Mouse (Mus musculus) left cerebral cortex, adult 8-10 months (tissue): Measurements from ENCODE around the gene Ccdc137. TPM values are rescaled to one million over a fixed set of nuclear protein-coding genes. Genes with fewer than 3 reads are reported as not detected.

Source experiments
- DNase-seq, 2 experiments: peaks; one replicate each; pipeline ENCODE4 v3.0.0; 2022; ENCODE audit warnings: low spot score in 2 of 2
- total RNA-seq, 4 experiments: library from RNA; stranded (reverse); gene quantifications; 2 replicates each; pipeline ENCODE4 v1.2.4; 2022

Gene Ccdc137
- total RNA-seq, 4 experiments from 2014 or later = 16.8 to 25.8 (median 22.1) TPM

- no peak for DNase-seq
Measured at GRCm38 (mm10) chr11:120458847-120459597, 1.1 kb downstream of the Ccdc137 start.

- no peak for DNase-seq
Measured at GRCm38 (mm10) chr11:120463536-120463935, 5.6 kb downstream of the Ccdc137 start.

GRCm38 (mm10) chr11:120464365-120464764 is 6.5 kb downstream of the Ccdc137 start:
- DNase-seq = no peak

- no peak for DNase-seq
Measured at GRCm38 (mm10) chr11:120465521-120465920, 7.6 kb downstream of the Ccdc137 start.

- peak; percentile 81 to 96 for DNase-seq
Measured at GRCm38 (mm10) chr11:120467051-120467735, 9.3 kb downstream of the Ccdc137 start, which contains the start of gene Arl16. TSS of gene Arl16 (minus strand) at chr11:120467607.

GRCm38 (mm10) chr11:120467736-120468092 is 9.8 kb downstream of the Ccdc137 start:
- DNase-seq = no peak

GRCm38 (mm10) chr11:120472052-120472451 is 14.1 kb downstream of the Ccdc137 start:
- no peak for DNase-seq

GRCm38 (mm10) chr11:120483448-120483934 is 25.6 kb downstream of the Ccdc137 start:
- DNase-seq = no peak

- DNase-seq = peak; percentile 83 to 85
Measured at GRCm38 (mm10) chr11:120484265-120484981, 26.5 kb downstream of the Ccdc137 start, which contains the start of gene Mrpl12. TSS of gene Mrpl12 (plus strand) at chr11:120484613.

- DNase-seq = no peak
Measured at GRCm38 (mm10) chr11:120485251-120485650, 27.3 kb downstream of the Ccdc137 start.

GRCm38 (mm10) chr11:120488516-120488915 is 30.6 kb downstream of the Ccdc137 start:
- DNase-seq = no peak

GRCm38 (mm10) chr11:120489054-120489761 is 31.3 kb downstream of the Ccdc137 start:
- DNase-seq = peak in 1 of 2 experiments; percentile 33

- no peak for DNase-seq
Measured at GRCm38 (mm10) chr11:120490291-120491046, 32.6 kb downstream of the Ccdc137 start.

GRCm38 (mm10) chr11:120491317-120492023 is 33.6 kb downstream of the Ccdc137 start, which contains the start of gene Slc25a10:
TSS of gene Slc25a10 (plus strand) at chr11:120491840.
- peak; percentile 68 to 87 for DNase-seq

GRCm38 (mm10) chr11:120492024-120492877 is 34.3 kb downstream of the Ccdc137 start:
- DNase-seq = no peak

- no peak for DNase-seq
Measured at GRCm38 (mm10) chr11:120492878-120493203, 34.9 kb downstream of the Ccdc137 start.

- no peak for DNase-seq
Measured at GRCm38 (mm10) chr11:120493351-120493750, 35.4 kb downstream of the Ccdc137 start.

- DNase-seq = no peak
Measured at GRCm38 (mm10) chr11:120493911-120494310, 36.0 kb downstream of the Ccdc137 start.

GRCm38 (mm10) chr11:120497436-120497835 is 39.5 kb downstream of the Ccdc137 start:
- DNase-seq = no peak
